In the genomic region with DNA sequence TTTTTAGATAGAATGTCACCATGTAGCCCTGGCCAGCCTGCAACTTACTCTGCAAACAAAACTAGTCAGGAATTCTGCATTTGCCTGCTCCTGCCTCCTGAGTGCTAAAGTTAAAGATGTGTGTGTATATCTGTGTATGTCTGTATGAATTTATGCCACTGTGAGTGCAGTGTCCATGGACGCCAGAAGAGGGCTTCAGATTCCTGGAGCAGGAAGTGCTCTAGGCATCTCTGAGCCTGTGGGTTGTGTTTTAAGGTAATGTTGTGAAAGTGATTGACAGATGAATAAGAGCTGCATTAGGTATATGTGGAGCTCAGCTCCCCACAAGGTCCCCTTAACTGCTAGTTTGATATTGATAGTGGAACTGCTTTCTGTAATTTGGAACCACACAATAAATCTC, we compare ENCODE assay signal across 33 mouse cellular contexts. TPM values are rescaled to one million over a fixed set of nuclear protein-coding genes. Genes with fewer than 3 reads are reported as not detected.
DNase-seq lines count a peak whose midpoint lies in the region; ATAC-seq and TF ChIP-seq lines count a peak whose summit lies in the region.
"Had no signal": no experiment of that assay in that cellular context is flagged by ENCODE, and none has a peak within 500 bp of the region (broad histone marks: within the 10 kb centered on the region; RNA-seq: fewer than 3 reads in every experiment).

No protein-coding gene starts in this region.

- H3K27ac ChIP-seq in layer of hippocampus, adult 2 months, result no peak overlapping the region
- no peak overlapping the region for H3K27ac ChIP-seq in intestine, embryonic 15.5 days
- H3K27ac ChIP-seq: embryonic facial prominence, embryonic 12.5 days; embryonic facial prominence, embryonic 15.5 days; gastrocnemius, adult 2 months; hindbrain, embryonic 12.5 days; hindbrain, embryonic 15.5 days had no signal

- no peak overlapping the region for H3K9ac ChIP-seq in intestine, embryonic 15.5 days
- H3K9ac ChIP-seq: embryonic facial prominence, embryonic 12.5 days; embryonic facial prominence, embryonic 15.5 days; forebrain, postnatal 0 days; hindbrain, embryonic 12.5 days; hindbrain, embryonic 15.5 days had no signal

- H3K4me1 ChIP-seq in intestine, embryonic 15.5 days (replicated peaks), result peaks cover 4% of the 10 kb centered on the region; the same call in 1 of the 2 replicates
- H3K4me1 ChIP-seq: embryonic facial prominence, embryonic 12.5 days; embryonic facial prominence, embryonic 15.5 days; hindbrain, embryonic 12.5 days; hindbrain, embryonic 15.5 days had no signal

- WGBS in intestine, embryonic 15.5 days, result 97% methylated on average over 1 of the region's 1 CpGs

- no peak for DNase-seq in layer of hippocampus, adult 2 months (ENCODE audit: low spot score in 2 of 2)
- DNase-seq in layer of hippocampus, postnatal 25 days (ENCODE audit: extremely low spot score in 1 of 2, low spot score in 1 of 2), result no peak
- DNase-seq in ES-CJ7 (ENCODE audit: low read depth, low spot score) (peak; percentile 33), ZHBTc4 (ENCODE audit: low read depth, low spot score) (peak; percentile 58)
- DNase-seq in kidney, postnatal 14 days, result no peak
- DNase-seq in right cerebral cortex, postnatal 4 days, result no peak
- DNase-seq: adrenal gland, adult 2 months; adrenal gland, postnatal 25 days; B cell, adult 2 months; cerebellum, adult 11-12 months; cerebellum, adult 8-10 months; cerebellum, postnatal 25 days; forebrain, postnatal 0 days; gastrocnemius, adult 2 months; gastrocnemius, postnatal 14 days; heart, adult 11 months had no signal

- no peaks in the 10 kb centered on the region for H3K27me3 ChIP-seq in intestine, embryonic 15.5 days (replicated peaks)
- H3K27me3 ChIP-seq: embryonic facial prominence, embryonic 12.5 days; embryonic facial prominence, embryonic 15.5 days; hindbrain, embryonic 12.5 days; hindbrain, embryonic 15.5 days had no signal

- H3K36me3 ChIP-seq in intestine, embryonic 15.5 days, result no peaks in the 10 kb centered on the region
- H3K36me3 ChIP-seq: embryonic facial prominence, embryonic 12.5 days; embryonic facial prominence, embryonic 15.5 days; hindbrain, embryonic 12.5 days; hindbrain, embryonic 15.5 days had no signal

- no peak overlapping the region for H3K4me2 ChIP-seq in intestine, embryonic 15.5 days (replicated peaks)
- H3K4me2 ChIP-seq: embryonic facial prominence, embryonic 12.5 days; embryonic facial prominence, embryonic 15.5 days; heart, embryonic 11.5 days; hindbrain, embryonic 12.5 days; hindbrain, embryonic 15.5 days had no signal

- no peaks in the 10 kb centered on the region for H3K9me3 ChIP-seq in intestine, embryonic 15.5 days
- H3K9me3 ChIP-seq: hindbrain, embryonic 12.5 days; hindbrain, embryonic 15.5 days had no signal

- no peak overlapping the region for H3K4me3 ChIP-seq in layer of hippocampus, adult 2 months
- no peak overlapping the region for H3K4me3 ChIP-seq in intestine, embryonic 15.5 days (replicated peaks)
- H3K4me3 ChIP-seq: embryonic facial prominence, embryonic 12.5 days; embryonic facial prominence, embryonic 15.5 days; gastrocnemius, adult 2 months; hindbrain, embryonic 12.5 days; hindbrain, embryonic 15.5 days had no signal

- TF ChIP-seq CTCF in layer of hippocampus, adult 2 months (conservative IDR thresholded peaks at IDR 0.05), result 0 out of 2 replicates have a peak, but pooled peaks have one; percentile 7

- ATAC-seq in intestine, embryonic 15.5 days, result no peak
- ATAC-seq: forebrain, embryonic 14.5 days; forebrain, postnatal 0 days had no signal

RNA-seq across cellular contexts. Expression of a gene that starts 0.7 kb away (rescaled TPM):
- total RNA-seq in layer of hippocampus, adult 2 months (2021), result not detected
- under 1 TPM in 1 of 2 experiments, not detected in 1; 0.56 TPM for total RNA-seq in layer of hippocampus, postnatal 25 days (2021)
- polyA plus RNA-seq in intestine, embryonic 15.5 days (2015; fragmentation: Nextera tagmentation; extraction: Ambion mirVana), result not detected in 2 replicates
- total RNA-seq: adrenal gland, adult 2 months; adrenal gland, postnatal 25 days; common myeloid progenitor, adult 5-6 weeks; forebrain, postnatal 0 days; gastrocnemius, adult 2 months; gastrocnemius, postnatal 14 days; gastrocnemius, postnatal 4 days; heart, adult 8-10 months; heart, postnatal 25 days; hematopoietic stem cell, adult 5-6 weeks had no signal
- polyA plus RNA-seq: adrenal gland, adult 2 months; embryonic facial prominence, embryonic 12.5 days; embryonic facial prominence, embryonic 15.5 days; forebrain, embryonic 11.5 days; forebrain, embryonic 14.5 days; forebrain, postnatal 0 days; frontal cortex, adult 2 months; heart, embryonic 11.5 days; heart, embryonic 14.5 days; heart, postnatal 0 days; hindbrain, embryonic 12.5 days; hindbrain, embryonic 15.5 days; intestine, embryonic 14.5 days had no signal

Comparison
In these comparisons a context has a peak if more than half of its experiments do, and no peak if none do; other contexts are left out.
1. DNase-seq: peak in ES-CJ7 (single experiment) and ZHBTc4 (single experiment); none in layer of hippocampus, adult 2 months (0 of 2), layer of hippocampus, postnatal 25 days (0 of 2), kidney, postnatal 14 days (single experiment) and right cerebral cortex, postnatal 4 days (single experiment).